Mouse (Mus musculus): ENCODE data around the gene Ear10.
"Not testable (repeated sequence)": the region's sequence is repeated elsewhere in the genome, so short reads cannot be mapped to it uniquely, and the experiment has no call there.

The Ear10 gene

GRCm38 (mm10) chr14:43923459-43923858 lies at the start of gene Ear10:
Gene Ear10 (minus strand): TSS chr14:43923559.
- POLR2A ChIA-PET, CTCF ChIA-PET: not testable (repeated sequence)

GRCm38 (mm10) chr14:43956769-43957168 lies 33.4 kb upstream of the Ear10 start, which contains the start of gene Ang5:
Gene Ang5 (plus strand): TSS chr14:43957069.
- POLR2A ChIA-PET = not testable (repeated sequence)

GRCm38 (mm10) chr14:43955074-43955473 lies 31.7 kb upstream of the Ear10 start:
- CTCF ChIA-PET, POLR2A ChIA-PET: not testable (repeated sequence)

More at GRCm38 (mm10) chr14:43956769-43957168, 33.4 kb upstream of the Ear10 start, which contains the start of gene Ang5:
- CTCF ChIA-PET = not testable (repeated sequence)

- POLR2A ChIA-PET, CTCF ChIA-PET: not testable (repeated sequence)
Observed at GRCm38 (mm10) chr14:43953382-43953781, 30.0 kb upstream of the Ear10 start.

GRCm38 (mm10) chr14:43933399-43933798 lies 10.0 kb upstream of the Ear10 start:
- POLR2A ChIA-PET = not testable (repeated sequence)
- CTCF ChIA-PET = interaction anchor here in 1 of 4 experiments (0.9 kb wide), 1 partner anchor 50 kb away, joined by 3 read pairs; no protein-coding TSS in a partner anchor

GRCm38 (mm10) chr14:43932991-43933390 lies 9.6 kb upstream of the Ear10 start:
- POLR2A ChIA-PET = not testable (repeated sequence)
- CTCF ChIA-PET = interaction anchor here in 1 of 4 experiments (0.9 kb wide), 1 partner anchor 51 kb away, joined by 3 read pairs; no protein-coding TSS in a partner anchor

- POLR2A ChIA-PET = not testable (repeated sequence)
- CTCF ChIA-PET = interaction anchor here in 2 of 4 experiments (0.9 to 1.9 kb wide), 2 partner anchors 58 to 59 kb away, joined by 3 to 6 read pairs; no protein-coding TSS in a partner anchor
Observed at GRCm38 (mm10) chr14:43925404-43925950, 2.1 kb upstream of the Ear10 start.

- CTCF ChIA-PET = interaction anchor here in 2 of 4 experiments (0.9 to 1.9 kb wide), 2 partner anchors 59 kb away, joined by 3 to 6 read pairs; no protein-coding TSS in a partner anchor
- POLR2A ChIA-PET = not testable (repeated sequence)
Observed at GRCm38 (mm10) chr14:43924688-43925403, 1.5 kb upstream of the Ear10 start, which contains the start of gene Gm8113. Gene Gm8113 (plus strand): TSS chr14:43925390.

- CTCF ChIA-PET, POLR2A ChIA-PET: not testable (repeated sequence)
Observed at GRCm38 (mm10) chr14:43918214-43918613, 5.1 kb downstream of the Ear10 start.

- CTCF ChIA-PET, POLR2A ChIA-PET: not testable (repeated sequence)
Observed at GRCm38 (mm10) chr14:43898577-43898976, 24.8 kb downstream of the Ear10 start.

- CTCF ChIA-PET, POLR2A ChIA-PET: not testable (repeated sequence)
Observed at GRCm38 (mm10) chr14:43895357-43895756, 28.0 kb downstream of the Ear10 start.

- CTCF ChIA-PET, POLR2A ChIA-PET: not testable (repeated sequence)
Observed at GRCm38 (mm10) chr14:43891288-43891687, 32.1 kb downstream of the Ear10 start.

- CTCF ChIA-PET, POLR2A ChIA-PET: not testable (repeated sequence)
Observed at GRCm38 (mm10) chr14:43886235-43886634, 37.1 kb downstream of the Ear10 start.

GRCm38 (mm10) chr14:43879966-43880545 lies 43.3 kb downstream of the Ear10 start:
- POLR2A ChIA-PET, CTCF ChIA-PET: not testable (repeated sequence)

GRCm38 (mm10) chr14:43877789-43878188 lies 45.6 kb downstream of the Ear10 start:
- CTCF ChIA-PET, POLR2A ChIA-PET: not testable (repeated sequence)

GRCm38 (mm10) chr14:43875417-43875816 lies 47.9 kb downstream of the Ear10 start, which contains the start of gene Ear1:
Gene Ear1 (minus strand): TSS chr14:43875517.
- POLR2A ChIA-PET, CTCF ChIA-PET: not testable (repeated sequence)

- POLR2A ChIA-PET, CTCF ChIA-PET: not testable (repeated sequence)
Observed at GRCm38 (mm10) chr14:43874862-43875261, 48.5 kb downstream of the Ear10 start.

Measured in embryonic stem cell, embryonic (primary cell).